Mouse (Mus musculus): Measurements from ENCODE around the gene Zmynd19. TPM values are rescaled to one million over a fixed set of nuclear protein-coding genes. Genes with fewer than 3 reads are reported as not detected.
A peak's percentile ranks its signal among the peaks of the same experiment; 100 is the strongest.

The Zmynd19 gene
- polyA plus RNA-seq (2012; ENCODE audit: insufficient read depth, insufficient read length, missing spikeins): 6.5 and 7.6 TPM in 2 replicates

GRCm38 (mm10) chr2:24949421-24950188 lies at the start of gene Zmynd19:
Gene Zmynd19, plus strand, starts transcription at chr2:24949792.
- TF ChIP-seq CTCF (IDR thresholded peaks at IDR 0.05; ENCODE audit: low read depth, low read length): no peak
- no peak for TF ChIP-seq POLR2A (IDR thresholded peaks at IDR 0.05; ENCODE audit: borderline replicate concordance, low read depth, low read length)
- peaks cover 10% of the 10 kb centered on the region for H3K4me1 ChIP-seq (ENCODE audit: control insufficient read depth, insufficient read depth, low read length)
- peak within 1 kb of the TSS; percentile 93 for H3K4me3 ChIP-seq (ENCODE audit: insufficient read depth, low read length)
- 0 out of 2 replicates have a peak within 1 kb of the TSS, but pooled peaks have one; percentile 14 for H3K27ac ChIP-seq (ENCODE audit: insufficient read depth, low read depth, low read length)

- TF ChIP-seq POLR2A (IDR thresholded peaks at IDR 0.05; ENCODE audit: borderline replicate concordance, low read depth, low read length) (no peak), CTCF (IDR thresholded peaks at IDR 0.05; ENCODE audit: low read depth, low read length) (no peak)
- no peak overlapping the region for H3K4me3 ChIP-seq (ENCODE audit: insufficient read depth, low read length)
- peaks cover 48% of the 10 kb centered on the region for H3K4me1 ChIP-seq (ENCODE audit: control insufficient read depth, insufficient read depth, low read length)
- H3K27ac ChIP-seq (ENCODE audit: insufficient read depth, low read depth, low read length): no peak overlapping the region
Measured at GRCm38 (mm10) chr2:24901055-24901454, 48.5 kb upstream of the Zmynd19 start.

- Histone ChIP-seq H3K4me3 (ENCODE audit: insufficient read depth, low read length) (no peak overlapping the region), H3K27ac (ENCODE audit: insufficient read depth, low read depth, low read length) (no peak overlapping the region), H3K4me1 (ENCODE audit: control insufficient read depth, insufficient read depth, low read length) (peaks cover 47% of the 10 kb centered on the region)
- TF ChIP-seq CTCF (IDR thresholded peaks at IDR 0.05; ENCODE audit: low read depth, low read length) (no peak), POLR2A (IDR thresholded peaks at IDR 0.05; ENCODE audit: borderline replicate concordance, low read depth, low read length) (no peak)
Measured at GRCm38 (mm10) chr2:24902999-24903398, 46.6 kb upstream of the Zmynd19 start.

GRCm38 (mm10) chr2:24904823-24905652 lies 44.6 kb upstream of the Zmynd19 start:
- no peak overlapping the region for H3K4me3 ChIP-seq (ENCODE audit: insufficient read depth, low read length)
- TF ChIP-seq POLR2A (IDR thresholded peaks at IDR 0.05; ENCODE audit: borderline replicate concordance, low read depth, low read length) (no peak), CTCF (IDR thresholded peaks at IDR 0.05; ENCODE audit: low read depth, low read length) (no peak)
- peaks cover 48% of the 10 kb centered on the region for H3K4me1 ChIP-seq (ENCODE audit: control insufficient read depth, insufficient read depth, low read length)
- peak overlapping the region; percentile 50 for H3K27ac ChIP-seq (ENCODE audit: insufficient read depth, low read depth, low read length)

- peaks cover 46% of the 10 kb centered on the region for H3K4me1 ChIP-seq (ENCODE audit: control insufficient read depth, insufficient read depth, low read length)
- peak overlapping the region; percentile 59 for H3K27ac ChIP-seq (ENCODE audit: insufficient read depth, low read depth, low read length)
- no peak overlapping the region for H3K4me3 ChIP-seq (ENCODE audit: insufficient read depth, low read length)
- no peak for TF ChIP-seq CTCF (IDR thresholded peaks at IDR 0.05; ENCODE audit: low read depth, low read length)
Measured at GRCm38 (mm10) chr2:24905653-24906155, 43.9 kb upstream of the Zmynd19 start.

- Histone ChIP-seq H3K4me1 (ENCODE audit: control insufficient read depth, insufficient read depth, low read length) (peaks cover 37% of the 10 kb centered on the region), H3K4me3 (ENCODE audit: insufficient read depth, low read length) (no peak overlapping the region), H3K27ac (ENCODE audit: insufficient read depth, low read depth, low read length) (no peak overlapping the region)
- TF ChIP-seq POLR2A (IDR thresholded peaks at IDR 0.05; ENCODE audit: borderline replicate concordance, low read depth, low read length): no peak
- TF ChIP-seq CTCF (IDR thresholded peaks at IDR 0.05; ENCODE audit: low read depth, low read length): no peak
Measured at GRCm38 (mm10) chr2:24910481-24910880, 39.1 kb upstream of the Zmynd19 start.

- H3K4me1 ChIP-seq (ENCODE audit: control insufficient read depth, insufficient read depth, low read length): peaks cover 22% of the 10 kb centered on the region
- H3K27ac ChIP-seq (ENCODE audit: insufficient read depth, low read depth, low read length): no peak overlapping the region
- TF ChIP-seq CTCF (IDR thresholded peaks at IDR 0.05; ENCODE audit: low read depth, low read length) (no peak), POLR2A (IDR thresholded peaks at IDR 0.05; ENCODE audit: borderline replicate concordance, low read depth, low read length) (no peak)
- H3K4me3 ChIP-seq (ENCODE audit: insufficient read depth, low read length): no peak overlapping the region
Measured at GRCm38 (mm10) chr2:24912189-24912588, 37.4 kb upstream of the Zmynd19 start.

- TF ChIP-seq CTCF (IDR thresholded peaks at IDR 0.05; ENCODE audit: low read depth, low read length) (no peak), POLR2A (IDR thresholded peaks at IDR 0.05; ENCODE audit: borderline replicate concordance, low read depth, low read length) (no peak)
- Histone ChIP-seq H3K27ac (ENCODE audit: insufficient read depth, low read depth, low read length) (no peak overlapping the region), H3K4me3 (ENCODE audit: insufficient read depth, low read length) (no peak overlapping the region), H3K4me1 (ENCODE audit: control insufficient read depth, insufficient read depth, low read length) (peaks cover 23% of the 10 kb centered on the region)
Measured at GRCm38 (mm10) chr2:24912589-24912988, 37.0 kb upstream of the Zmynd19 start.

GRCm38 (mm10) chr2:24914762-24915161 lies 34.8 kb upstream of the Zmynd19 start:
- TF ChIP-seq POLR2A (IDR thresholded peaks at IDR 0.05; ENCODE audit: borderline replicate concordance, low read depth, low read length) (no peak), CTCF (IDR thresholded peaks at IDR 0.05; ENCODE audit: low read depth, low read length) (no peak)
- Histone ChIP-seq H3K27ac (ENCODE audit: insufficient read depth, low read depth, low read length) (no peak overlapping the region), H3K4me3 (ENCODE audit: insufficient read depth, low read length) (no peak overlapping the region), H3K4me1 (ENCODE audit: control insufficient read depth, insufficient read depth, low read length) (peaks cover 18% of the 10 kb centered on the region)

Data from bone marrow macrophage, adult 2 months (primary cell).